Mouse (Mus musculus) CD4-positive helper T cell, adult 2 months (primary cell): ENCODE data around the gene Olfr476.
"Not testable (repeated sequence)": the region's sequence is repeated elsewhere in the genome, so short reads cannot be mapped to it uniquely, and the experiment has no call there.

Experiments used
- DNase-seq: peaks from one replicate; pipeline ENCODE4 v3.0.0-alpha.2; 2012; ENCODE audit warnings: low read depth, missing footprints, low spot score

The Olfr476 gene

GRCm38 (mm10) chr7:107964503-107964902, at the start of gene Olfr476:
Olfr476 (plus strand) TSS chr7:107964803.
- DNase-seq, result no peak

GRCm38 (mm10) chr7:107930146-107930545, 34.5 kb upstream of the Olfr476 start, which contains the start of gene Olfr473:
Olfr473 (plus strand) TSS chr7:107930446.
- DNase-seq, result no peak

- DNase-seq, result not testable (repeated sequence)
These were observed 12.1 kb upstream of the Olfr476 start for GRCm38 (mm10) chr7:107952539-107952938.

- no peak for DNase-seq
These were observed 10.3 kb upstream of the Olfr476 start, which contains the start of gene Olfr474 for GRCm38 (mm10) chr7:107954343-107954742. Olfr474 (plus strand) TSS chr7:107954643.

GRCm38 (mm10) chr7:107986393-107986792, 21.8 kb downstream of the Olfr476 start, which contains the start of gene Olfr477:
Olfr477 (plus strand) TSS chr7:107986693.
- no peak for DNase-seq

- not testable (repeated sequence) for DNase-seq
These were observed 49.7 kb downstream of the Olfr476 start for GRCm38 (mm10) chr7:108014256-108014655.
